Mouse (Mus musculus) E14TG2a.4 (cell line): ENCODE measurements around the gene Pkp4.

Source experiments
- H3K27me3 ChIP-seq: 2 replicates; pipeline ENCODE4 v1.6.1; 2014; ENCODE audit warnings: low read length, control low read depth; ENCODE audit not compliant: insufficient read depth
- H3K36me3 ChIP-seq: 2 replicates; pipeline ENCODE4 v1.6.1; 2014; ENCODE audit warnings: low read length, control low read depth; ENCODE audit not compliant: insufficient read depth
- H3K4me1 ChIP-seq: replicated peaks from 2 replicates; pipeline ENCODE4 v1.6.1; 2014; ENCODE audit warnings: low read depth, low read length, control low read depth
- H3K4me3 ChIP-seq: replicated peaks from 2 replicates; pipeline ENCODE4 v1.5.1; 2014; ENCODE audit warnings: mild to moderate bottlenecking, low read length
- H3K9me3 ChIP-seq: 2 replicates; pipeline ENCODE4 v1.6.1; 2014; ENCODE audit warnings: low read length, control low read depth
- CTCF ChIP-seq: conservative IDR thresholded peaks from 2 replicates; pipeline ENCODE4 v1.5.1; 2014; ENCODE audit warnings: low read length
- NANOG ChIP-seq: IDR thresholded peaks from 2 replicates; pipeline ENCODE4 v1.6.1; 2014; ENCODE audit warnings: borderline replicate concordance, low read length, mixed read lengths
- POU5F1 ChIP-seq: IDR thresholded peaks from 2 replicates; pipeline ENCODE4 v1.6.1; 2014; ENCODE audit warnings: low read length, borderline replicate concordance

Gene Pkp4

DNA sequence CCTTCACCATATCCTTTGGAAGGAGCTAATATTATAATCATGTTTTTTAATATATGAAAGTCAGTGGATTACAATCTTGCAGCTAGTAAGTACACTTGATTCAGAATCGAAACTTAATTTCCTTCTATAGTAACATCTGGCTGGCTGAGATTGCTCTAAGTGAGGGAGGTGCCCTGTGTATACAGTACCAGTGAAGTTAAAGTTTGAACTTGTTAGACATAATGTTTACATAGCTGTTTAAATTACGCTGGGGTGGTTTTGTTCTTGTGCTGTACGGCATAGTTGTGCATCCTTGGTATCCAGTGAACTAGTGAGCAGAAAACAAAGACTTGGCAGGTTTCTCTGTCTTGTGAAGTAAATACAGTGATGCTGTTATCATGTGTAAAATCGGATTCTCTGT lies 18.3 kb downstream of the Pkp4 start:
- TF ChIP-seq POU5F1 (no peak), NANOG (no peak), CTCF (no peak)
- Histone ChIP-seq H3K4me3 (no peak overlapping the region), H3K9me3 (no peaks in the 10 kb centered on the region), H3K36me3 (no peaks in the 10 kb centered on the region), H3K27me3 (no peaks in the 10 kb centered on the region), H3K4me1 (peaks cover 91% of the 10 kb centered on the region)

DNA sequence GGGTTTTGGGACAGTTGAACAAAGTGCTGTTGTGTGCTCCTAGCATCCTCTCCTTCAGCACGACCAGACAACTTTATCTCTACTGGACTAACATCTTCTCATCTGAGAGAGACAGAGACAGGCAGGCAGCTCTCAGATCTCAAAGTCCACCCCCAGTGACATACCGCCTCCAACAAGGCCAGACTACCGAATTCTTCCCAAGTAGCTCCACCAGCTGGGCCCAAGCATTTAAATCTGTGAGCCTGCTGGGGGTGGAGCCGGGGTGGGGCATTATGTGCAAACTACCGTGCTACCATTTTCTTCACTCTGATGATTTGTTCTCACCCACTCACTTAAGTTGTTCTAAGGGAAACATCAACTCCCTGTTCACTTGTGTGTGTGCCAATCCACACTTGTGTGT lies 18.8 kb downstream of the Pkp4 start:
- no peak for TF ChIP-seq POU5F1

DNA sequence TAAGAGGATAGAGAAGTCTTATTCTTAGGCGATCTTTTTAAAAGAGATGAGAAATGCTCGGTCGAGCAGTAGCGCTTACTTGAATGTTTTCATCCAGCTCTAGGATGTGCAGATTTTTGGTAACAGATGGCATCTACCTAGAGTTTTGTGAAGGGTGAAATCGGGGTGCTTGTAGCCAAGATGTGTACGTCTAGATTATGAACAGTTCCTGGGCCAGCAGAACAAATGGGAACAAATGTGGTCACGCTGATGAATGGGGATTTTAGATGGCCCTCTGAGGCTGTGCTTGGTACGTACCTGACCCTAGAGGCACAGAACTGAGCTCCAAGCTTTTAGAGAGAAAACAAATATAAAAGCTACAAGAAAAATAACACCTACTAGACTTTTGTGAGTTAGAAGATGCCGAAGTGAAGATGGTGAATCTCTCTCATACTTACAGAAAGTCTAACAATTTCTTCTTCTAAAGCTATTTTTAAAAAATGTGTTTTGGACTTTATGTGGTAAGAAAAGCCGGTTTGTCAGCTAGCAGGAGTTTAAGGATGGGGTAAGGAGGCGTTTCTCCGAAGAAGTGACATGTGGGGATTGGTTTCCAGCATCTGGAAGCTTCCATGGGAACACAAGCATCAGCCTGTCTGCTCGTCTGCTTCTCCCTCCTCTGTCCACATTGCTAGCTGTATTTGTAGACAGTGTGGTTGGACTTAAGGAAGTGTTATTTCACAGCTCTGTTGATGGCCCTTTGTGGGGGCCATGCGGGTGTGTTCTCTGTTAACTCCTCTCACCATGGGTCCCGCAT lies 20.9 kb downstream of the Pkp4 start:
- TF ChIP-seq NANOG = no peak
- TF ChIP-seq CTCF = no peak
- no peak for TF ChIP-seq POU5F1
- H3K4me1 ChIP-seq = peaks cover 77% of the 10 kb centered on the region
- H3K27me3 ChIP-seq = no peaks in the 10 kb centered on the region
- no peak overlapping the region for H3K4me3 ChIP-seq
- no peaks in the 10 kb centered on the region for H3K9me3 ChIP-seq
- H3K36me3 ChIP-seq = peaks cover 4% of the 10 kb centered on the region; the same call in 1 of the 2 replicates

More for the DNA sequence above, 18.8 kb downstream of the Pkp4 start:
- Histone ChIP-seq H3K27me3 (no peaks in the 10 kb centered on the region), H3K9me3 (no peaks in the 10 kb centered on the region), H3K4me3 (no peak overlapping the region), H3K4me1 (peaks cover 86% of the 10 kb centered on the region), H3K36me3 (peaks cover 2% of the 10 kb centered on the region; the same call in 1 of the 2 replicates)

DNA sequence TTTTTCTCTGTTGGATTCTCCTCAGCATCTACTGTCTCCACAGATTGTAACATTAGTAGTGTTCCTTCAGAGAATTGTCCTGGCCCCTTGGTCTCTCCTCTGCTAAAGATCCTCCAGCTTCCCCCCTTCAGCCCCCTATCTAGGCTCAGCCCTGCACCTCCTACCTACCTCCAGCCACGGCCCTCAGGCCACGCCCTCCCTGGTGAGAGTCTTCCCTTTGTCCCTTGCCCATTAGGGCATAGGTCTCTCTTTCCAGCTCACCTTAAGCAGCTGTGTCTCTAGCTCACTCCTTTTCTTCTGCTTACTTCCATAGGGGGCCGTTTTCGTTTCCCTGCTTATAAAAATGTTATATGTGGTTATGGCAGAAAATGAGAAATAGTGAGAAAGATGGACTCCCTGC lies 22.9 kb downstream of the Pkp4 start:
- Histone ChIP-seq H3K4me3 (no peak overlapping the region), H3K36me3 (peaks cover 18% of the 10 kb centered on the region), H3K9me3 (no peaks in the 10 kb centered on the region), H3K4me1 (peaks cover 79% of the 10 kb centered on the region), H3K27me3 (no peaks in the 10 kb centered on the region)
- TF ChIP-seq CTCF (no peak), POU5F1 (no peak), NANOG (no peak)

DNA sequence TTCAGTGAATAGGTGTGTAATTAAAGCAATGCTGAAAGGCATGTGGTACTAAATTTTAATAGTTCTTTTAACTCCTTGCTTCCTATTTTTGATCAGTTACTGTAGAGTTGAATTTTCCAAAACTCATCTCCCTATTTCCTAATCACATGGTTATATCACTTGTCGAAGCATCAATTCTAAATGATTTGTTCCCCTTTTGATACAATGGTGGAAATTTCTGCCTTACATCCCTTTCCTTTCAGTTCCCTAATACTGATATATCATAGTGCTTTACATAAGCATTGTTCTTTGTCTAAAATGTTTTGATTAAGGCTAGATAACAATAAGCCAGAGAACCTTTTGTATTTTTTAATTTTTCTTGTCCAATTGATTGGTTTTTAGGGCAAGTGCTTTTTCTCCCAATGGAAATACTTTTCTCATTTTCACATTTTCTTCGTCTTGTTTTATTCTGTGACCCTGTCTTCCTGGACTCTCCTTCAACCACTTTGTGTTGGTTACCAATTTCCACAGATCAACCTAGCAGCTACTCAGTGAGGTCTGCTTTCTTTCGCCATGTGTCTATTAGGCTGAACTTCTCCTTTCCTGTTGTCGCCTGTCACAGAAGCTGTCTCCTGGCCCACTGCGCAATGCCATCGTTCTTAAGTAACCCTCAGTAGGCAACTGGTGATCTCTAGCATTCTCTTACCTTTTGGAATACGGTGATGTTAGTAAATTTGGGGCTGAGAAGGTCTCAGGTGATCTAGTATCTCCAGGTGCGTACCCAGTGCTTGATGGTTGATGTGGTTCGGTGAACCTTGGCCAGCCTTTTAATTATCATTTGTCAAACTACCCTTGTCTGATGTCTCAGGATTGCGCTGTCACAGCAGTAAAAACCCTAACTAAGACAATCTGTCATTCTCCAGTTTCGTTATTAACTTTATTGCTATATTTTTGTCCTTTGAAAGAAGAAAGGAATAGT lies 23.7 kb downstream of the Pkp4 start:
- no peaks in the 10 kb centered on the region for H3K9me3 ChIP-seq
- H3K27me3 ChIP-seq = no peaks in the 10 kb centered on the region
- peaks cover 25% of the 10 kb centered on the region for H3K36me3 ChIP-seq
- peaks cover 76% of the 10 kb centered on the region for H3K4me1 ChIP-seq
- TF ChIP-seq NANOG (no peak), POU5F1 (no peak)
- H3K4me3 ChIP-seq = no peak overlapping the region

DNA sequence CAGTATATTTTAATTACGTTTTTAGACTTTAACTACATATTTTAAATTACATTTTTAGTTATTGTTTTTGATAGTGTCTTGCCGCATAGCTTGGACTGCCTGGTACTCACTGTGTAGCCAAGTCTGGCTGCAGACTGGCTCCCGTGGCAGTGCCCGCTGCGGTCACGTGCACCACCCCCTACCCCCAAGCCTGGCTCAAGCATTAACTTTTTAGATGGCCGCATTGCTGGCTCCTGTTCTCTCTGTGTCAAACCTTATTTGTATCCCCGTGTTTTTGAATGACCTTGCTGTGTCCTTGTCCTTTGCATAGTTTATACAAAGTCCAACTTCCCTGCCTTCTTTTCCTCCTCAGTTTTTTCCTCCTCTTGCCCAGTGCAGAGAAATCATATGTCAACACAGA lies 25.5 kb downstream of the Pkp4 start:
- TF ChIP-seq NANOG (no peak), CTCF (no peak), POU5F1 (no peak)
- H3K9me3 ChIP-seq = no peaks in the 10 kb centered on the region
- H3K4me3 ChIP-seq = no peak overlapping the region
- no peaks in the 10 kb centered on the region for H3K27me3 ChIP-seq
- H3K36me3 ChIP-seq = peaks cover 41% of the 10 kb centered on the region
- peaks cover 71% of the 10 kb centered on the region for H3K4me1 ChIP-seq

DNA sequence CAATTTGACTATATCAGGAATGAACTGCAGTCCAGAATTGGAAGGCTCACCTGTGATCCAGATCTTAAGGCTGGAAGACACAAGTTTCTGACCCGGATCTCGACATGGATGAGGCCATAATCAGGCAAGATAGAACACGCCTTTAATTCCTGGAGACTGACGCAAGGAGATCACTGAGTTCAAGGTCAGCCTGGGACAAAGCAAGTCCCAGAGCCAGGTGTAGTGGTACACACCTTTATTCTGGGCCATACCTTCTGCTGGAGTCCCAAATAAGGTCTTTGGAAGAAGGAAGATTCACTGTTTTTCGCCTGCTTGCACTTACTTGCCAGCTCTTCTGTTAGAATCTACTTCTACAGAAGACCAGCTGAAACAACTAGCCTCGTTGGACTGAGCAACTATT lies 26.3 kb downstream of the Pkp4 start:
- Histone ChIP-seq H3K36me3 (peaks cover 49% of the 10 kb centered on the region), H3K9me3 (no peaks in the 10 kb centered on the region), H3K27me3 (no peaks in the 10 kb centered on the region), H3K4me3 (no peak overlapping the region), H3K4me1 (peaks cover 62% of the 10 kb centered on the region)
- no peak for TF ChIP-seq NANOG
- TF ChIP-seq POU5F1 = no peak
- TF ChIP-seq CTCF = no peak

DNA sequence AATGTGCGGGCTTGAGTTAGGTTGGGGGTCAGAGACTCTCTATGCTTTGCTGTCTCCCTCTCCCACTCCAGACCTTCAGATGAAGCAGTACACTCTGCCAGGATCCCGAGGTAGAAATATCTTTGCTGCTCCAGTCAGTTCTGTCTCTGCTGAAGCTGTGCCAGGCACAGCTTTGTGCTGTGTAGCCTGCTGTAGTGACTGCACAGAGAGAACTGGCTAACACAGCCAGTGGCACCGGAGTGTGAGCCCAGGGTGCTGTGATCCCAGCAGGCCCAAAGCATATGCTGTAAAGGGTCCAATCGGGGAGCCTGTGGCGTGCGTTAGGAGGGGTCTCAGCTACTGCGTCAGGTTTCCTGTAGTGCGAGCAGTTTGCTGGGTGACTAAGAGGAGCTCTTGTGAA lies 27.7 kb downstream of the Pkp4 start:
- no peaks in the 10 kb centered on the region for H3K27me3 ChIP-seq
- peaks cover 49% of the 10 kb centered on the region for H3K4me1 ChIP-seq
- H3K9me3 ChIP-seq = no peaks in the 10 kb centered on the region
- TF ChIP-seq NANOG = no peak
- TF ChIP-seq POU5F1 = no peak
- no peak for TF ChIP-seq CTCF
- peaks cover 57% of the 10 kb centered on the region for H3K36me3 ChIP-seq
- H3K4me3 ChIP-seq = no peak overlapping the region
